Mouse (Mus musculus) spleen, adult 2 months (tissue): ENCODE measurements around the gene Gng12.

ENCODE experiments used
- CTCF ChIP-seq: fragments of 200-500 bp; IDR thresholded peaks from 2 replicates; pipeline ENCODE4 v1.5.1; 2011; ENCODE audit warnings: mild to moderate bottlenecking, inconsistent platforms; ENCODE audit not compliant: insufficient read depth, insufficient read length, insufficient replicate concordance; ENCODE audit errors: extremely low read depth
- POLR2A ChIP-seq: fragments of 200-500 bp; IDR thresholded peaks from 2 replicates; pipeline ENCODE4 v1.6.1; 2011; ENCODE audit warnings: low read depth, low read length, inconsistent platforms

DNA sequence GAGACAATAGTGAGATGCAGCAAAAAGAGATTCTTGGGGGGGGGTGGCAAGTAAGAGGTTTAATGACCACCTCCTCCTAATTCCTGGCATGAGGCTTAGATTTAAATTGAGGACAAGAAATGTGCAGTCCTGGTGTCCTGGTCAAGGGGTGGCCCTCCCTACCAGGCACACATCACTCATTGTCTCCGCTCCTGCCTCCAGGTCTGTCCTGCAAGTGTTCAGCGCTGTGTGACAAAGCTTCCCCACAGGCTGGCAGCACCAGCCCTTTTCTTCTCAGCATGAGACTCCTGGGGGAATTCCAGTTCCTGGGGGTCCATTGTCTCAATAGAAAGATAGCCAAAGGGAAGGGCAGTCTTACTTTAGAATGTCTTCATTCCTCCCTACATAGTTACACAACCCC is 134.2 kb downstream of the Gng12 start:
- TF ChIP-seq CTCF (no peak), POLR2A (no peak)
